Mouse (Mus musculus) lung, adult 2 months (tissue): ENCODE results near the gene Use1.

Experiments used
- CTCF ChIP-seq: fragments of 200-500 bp; IDR thresholded peaks from 2 replicates; pipeline ENCODE4 v1.5.1; 2011; ENCODE audit warnings: mild to moderate bottlenecking, low read length, control low read depth; ENCODE audit not compliant: insufficient read depth
- POLR2A ChIP-seq: fragments of 200-500 bp; IDR thresholded peaks from 2 replicates; pipeline ENCODE4 v1.6.1; 2011; ENCODE audit warnings: low read depth, mild to moderate bottlenecking, control low read depth, low read length, borderline replicate concordance; ENCODE audit errors: extremely low read depth

GRCm38 (mm10) chr8:71396639-71397305, 30.1 kb downstream of the Use1 start, which contains the start of gene Babam1:
- TF ChIP-seq CTCF (no peak), POLR2A (peak; percentile 77; the same call in 1 of the 2 replicates)
